Mouse (Mus musculus): ENCODE data around the gene Arrdc5. TPM values are rescaled to one million over a fixed set of nuclear protein-coding genes. Genes with fewer than 3 reads are reported as not detected.

Arrdc5 gene
- polyA plus RNA-seq, 1 experiment from 2014 or later, result not detected

DNA sequence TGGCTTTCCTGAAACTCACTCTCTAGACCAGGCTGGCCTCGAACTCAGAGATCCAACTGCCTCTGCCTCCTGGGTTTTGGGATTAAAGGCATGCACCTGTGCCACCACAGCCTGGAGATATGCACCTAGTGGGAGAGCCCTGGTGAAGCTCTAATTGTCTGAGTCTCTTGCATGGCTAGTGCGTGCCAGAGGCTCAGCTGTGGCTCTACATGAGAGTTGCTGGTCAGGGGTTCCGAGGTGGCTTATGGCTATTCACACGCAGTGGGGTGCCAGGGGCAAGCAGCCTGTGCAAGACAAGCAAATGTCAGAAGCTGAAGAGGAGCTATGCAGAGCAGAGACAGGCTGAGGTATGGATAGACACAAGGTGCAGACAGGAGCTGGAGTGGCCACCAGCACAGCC, 45.4 kb downstream of the Arrdc5 start:
- H3K4me2 ChIP-seq (ENCODE audit: low read depth, severe bottlenecking), result no peak overlapping the region
- H3K27me3 ChIP-seq (ENCODE audit: control insufficient read depth, insufficient read depth, low read length), result no peaks in the 10 kb centered on the region
- ATAC-seq (ENCODE audit: insufficient number of reproducible peaks, low FRiP score, low TSS enrichment, low read depth) (no peak), DNase-seq (ENCODE audit: low spot score) (no peak)
- no peak overlapping the region for H3K9ac ChIP-seq (ENCODE audit: low read length)
- peaks cover 8% of the 10 kb centered on the region; the same call in 1 of the 2 replicates for H3K4me1 ChIP-seq (ENCODE audit: control insufficient read depth, insufficient read depth, low read length)
- no peak overlapping the region for H3K4me3 ChIP-seq (ENCODE audit: low read depth, low read length)
- peaks cover 4% of the 10 kb centered on the region; the same call in 1 of the 2 replicates for H3K36me3 ChIP-seq (ENCODE audit: control insufficient read depth, insufficient read depth, low read length)
- no peaks in the 10 kb centered on the region for H3K9me3 ChIP-seq (ENCODE audit: control insufficient read depth, low read length)
- 85% methylated on average over 4 of the region's 4 CpGs for WGBS
- H3K27ac ChIP-seq (replicated peaks; ENCODE audit: low read depth, low read length), result no peak overlapping the region

DNA sequence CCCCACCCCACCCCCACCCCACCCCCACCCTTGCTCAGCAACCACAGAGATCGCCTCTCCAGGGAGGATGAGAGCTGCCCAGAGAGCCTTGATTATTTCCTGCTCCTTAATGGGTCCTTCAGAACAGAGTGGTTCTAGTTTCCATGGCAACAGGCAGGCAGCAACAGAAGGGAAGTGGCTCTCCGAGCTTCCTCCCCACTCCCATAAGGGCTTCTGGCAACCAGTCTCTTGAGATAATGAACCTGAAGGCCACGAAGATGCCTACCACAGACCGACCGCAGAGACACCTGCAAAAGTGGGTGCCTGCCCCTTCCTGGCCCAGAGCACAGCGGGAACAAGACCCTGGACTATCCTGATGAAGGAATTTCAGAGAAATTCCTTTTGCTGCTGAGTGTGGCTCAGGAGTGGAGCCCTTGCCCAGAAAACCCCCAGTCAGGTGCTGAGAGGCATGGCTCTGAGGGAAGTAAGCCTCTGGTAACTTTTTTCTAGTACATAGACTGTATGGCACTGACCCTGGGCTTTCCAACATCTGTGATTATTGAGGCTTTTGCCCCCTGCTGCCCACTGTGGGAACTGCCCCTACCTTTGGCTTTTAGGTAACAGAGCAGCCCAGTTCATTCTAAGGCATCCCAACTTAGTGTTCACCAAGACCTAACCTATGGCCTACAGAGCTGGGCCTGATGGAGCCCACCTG, 48.8 kb downstream of the Arrdc5 start:
- H3K4me3 ChIP-seq (ENCODE audit: low read depth, low read length), result no peak overlapping the region

DNA sequence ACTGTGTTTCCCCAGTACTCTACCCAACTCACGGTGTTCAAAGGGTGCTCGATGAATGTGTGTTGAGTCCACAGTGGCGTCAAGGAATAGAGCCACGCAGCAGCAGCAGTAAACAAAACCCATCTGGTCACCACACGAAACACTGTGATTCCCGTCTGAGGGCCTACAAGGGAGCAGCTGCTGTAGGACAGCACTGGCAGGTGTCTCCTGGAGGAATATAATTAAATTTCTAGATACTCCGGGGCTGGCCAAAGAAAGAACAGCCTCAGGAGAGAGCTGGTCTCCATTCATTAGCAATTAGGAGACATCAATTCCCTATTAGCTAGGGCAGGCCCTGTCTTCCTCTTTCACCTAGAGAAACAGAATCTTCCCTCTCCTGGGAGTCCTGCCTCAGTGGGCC, 54.5 kb downstream of the Arrdc5 start:
- Histone ChIP-seq H3K9ac (ENCODE audit: low read length) (no peak overlapping the region), H3K9me3 (ENCODE audit: control insufficient read depth, low read length) (no peaks in the 10 kb centered on the region), H3K4me2 (ENCODE audit: low read depth, severe bottlenecking) (no peak overlapping the region), H3K27me3 (ENCODE audit: control insufficient read depth, insufficient read depth, low read length) (no peaks in the 10 kb centered on the region), H3K4me1 (ENCODE audit: control insufficient read depth, insufficient read depth, low read length) (no peaks in the 10 kb centered on the region; the same call in 1 of the 2 replicates), H3K36me3 (ENCODE audit: control insufficient read depth, insufficient read depth, low read length) (no peaks in the 10 kb centered on the region), H3K4me3 (ENCODE audit: low read depth, low read length) (no peak overlapping the region), H3K27ac (replicated peaks; ENCODE audit: low read depth, low read length) (no peak overlapping the region)
- DNase-seq (ENCODE audit: low spot score) (no peak), ATAC-seq (ENCODE audit: insufficient number of reproducible peaks, low FRiP score, low TSS enrichment, low read depth) (no peak)
- 65% methylated on average over 7 of the region's 7 CpGs for WGBS

More for the DNA sequence above, 48.8 kb downstream of the Arrdc5 start:
- H3K36me3 ChIP-seq (ENCODE audit: control insufficient read depth, insufficient read depth, low read length), result no peaks in the 10 kb centered on the region
- no peak overlapping the region for H3K4me2 ChIP-seq (ENCODE audit: low read depth, severe bottlenecking)
- no peaks in the 10 kb centered on the region for H3K9me3 ChIP-seq (ENCODE audit: control insufficient read depth, low read length)
- H3K27ac ChIP-seq (replicated peaks; ENCODE audit: low read depth, low read length), result 0 out of 2 replicates have a peak overlapping the region, but pooled peaks have one; percentile 2
- H3K4me1 ChIP-seq (ENCODE audit: control insufficient read depth, insufficient read depth, low read length), result peaks cover 5% of the 10 kb centered on the region; the same call in 1 of the 2 replicates
- DNase-seq (ENCODE audit: low spot score), result peak; percentile 82
- WGBS, result 27% methylated on average over 6 of the region's 6 CpGs
- no peak for ATAC-seq (ENCODE audit: insufficient number of reproducible peaks, low FRiP score, low TSS enrichment, low read depth)
- no peaks in the 10 kb centered on the region for H3K27me3 ChIP-seq (ENCODE audit: control insufficient read depth, insufficient read depth, low read length)
- no peak overlapping the region for H3K9ac ChIP-seq (ENCODE audit: low read length)

Other genes with a start within 250 kb of the Arrdc5 start
- 38.5 and 39.1 TPM in 2 replicates for gene Ubxn6, start 225.3 kb downstream of the Arrdc5 start, polyA plus RNA-seq (2014; fragmentation: Nextera tagmentation; extraction: Ambion mirVana)
- 144 and 151 TPM in 2 replicates for gene Hdgfl2, start 220.7 kb downstream of the Arrdc5 start, polyA plus RNA-seq (2014; fragmentation: Nextera tagmentation; extraction: Ambion mirVana)
- gene Plin4, start 190.5 kb downstream of the Arrdc5 start, polyA plus RNA-seq (2014; fragmentation: Nextera tagmentation; extraction: Ambion mirVana), result 0.09 TPM in 1 of 2 replicates, not detected in the other
- 0.16 and 0.43 TPM in 2 replicates for gene Plin5, start 182.7 kb downstream of the Arrdc5 start, polyA plus RNA-seq (2014; fragmentation: Nextera tagmentation; extraction: Ambion mirVana)
- gene Lrg1, start 178.3 kb downstream of the Arrdc5 start, polyA plus RNA-seq (2014; fragmentation: Nextera tagmentation; extraction: Ambion mirVana), result 0.28 TPM in 1 of 2 replicates, not detected in the other
- gene Sema6b, start 159.9 kb downstream of the Arrdc5 start, polyA plus RNA-seq (2014; fragmentation: Nextera tagmentation; extraction: Ambion mirVana), result 0.60 and 0.88 TPM in 2 replicates
- gene Tnfaip8l1, start 137.8 kb downstream of the Arrdc5 start, polyA plus RNA-seq (2014; fragmentation: Nextera tagmentation; extraction: Ambion mirVana), result 8.2 and 9.2 TPM in 2 replicates
- gene Mydgf, start 116.4 kb downstream of the Arrdc5 start, polyA plus RNA-seq (2014; fragmentation: Nextera tagmentation; extraction: Ambion mirVana), result 65.6 and 65.9 TPM in 2 replicates
- 34.3 and 37.0 TPM in 2 replicates for gene Dpp9, start 81.4 kb downstream of the Arrdc5 start, polyA plus RNA-seq (2014; fragmentation: Nextera tagmentation; extraction: Ambion mirVana)
- gene Fem1a, start 43.5 kb downstream of the Arrdc5 start, polyA plus RNA-seq (2014; fragmentation: Nextera tagmentation; extraction: Ambion mirVana), result 12.5 and 12.8 TPM in 2 replicates
- 3.2 and 3.8 TPM in 2 replicates for gene Ticam1, start 23.5 kb downstream of the Arrdc5 start, polyA plus RNA-seq (2014; fragmentation: Nextera tagmentation; extraction: Ambion mirVana)
- 58.7 and 66.0 TPM in 2 replicates for gene Plin3, start 7.4 kb downstream of the Arrdc5 start, polyA plus RNA-seq (2014; fragmentation: Nextera tagmentation; extraction: Ambion mirVana)
- gene Uhrf1, start 3.0 kb upstream of the Arrdc5 start, polyA plus RNA-seq (2014; fragmentation: Nextera tagmentation; extraction: Ambion mirVana), result 153 and 167 TPM in 2 replicates
- gene Kdm4b, start 25.8 kb upstream of the Arrdc5 start, polyA plus RNA-seq (2014; fragmentation: Nextera tagmentation; extraction: Ambion mirVana), result 33.2 and 34.4 TPM in 2 replicates
- 82.5 and 86.2 TPM in 2 replicates for gene Ptprs, start 176.2 kb upstream of the Arrdc5 start, polyA plus RNA-seq (2014; fragmentation: Nextera tagmentation; extraction: Ambion mirVana)
- gene Znrf4, start 212.1 kb upstream of the Arrdc5 start, polyA plus RNA-seq (2014; fragmentation: Nextera tagmentation; extraction: Ambion mirVana), result not detected in 2 replicates